Mouse (Mus musculus): ENCODE measurements around the gene 4930505A04Rik. TPM values are rescaled to one million over a fixed set of nuclear protein-coding genes. Genes with fewer than 3 reads are reported as not detected.
A peak's percentile ranks its signal among the peaks of the same experiment; 100 is the strongest.

4930505A04Rik gene
- polyA plus RNA-seq (2015; fragmentation: Nextera tagmentation; extraction: Ambion mirVana), result 0.25 TPM in 1 of 2 replicates, not detected in the other

DNA sequence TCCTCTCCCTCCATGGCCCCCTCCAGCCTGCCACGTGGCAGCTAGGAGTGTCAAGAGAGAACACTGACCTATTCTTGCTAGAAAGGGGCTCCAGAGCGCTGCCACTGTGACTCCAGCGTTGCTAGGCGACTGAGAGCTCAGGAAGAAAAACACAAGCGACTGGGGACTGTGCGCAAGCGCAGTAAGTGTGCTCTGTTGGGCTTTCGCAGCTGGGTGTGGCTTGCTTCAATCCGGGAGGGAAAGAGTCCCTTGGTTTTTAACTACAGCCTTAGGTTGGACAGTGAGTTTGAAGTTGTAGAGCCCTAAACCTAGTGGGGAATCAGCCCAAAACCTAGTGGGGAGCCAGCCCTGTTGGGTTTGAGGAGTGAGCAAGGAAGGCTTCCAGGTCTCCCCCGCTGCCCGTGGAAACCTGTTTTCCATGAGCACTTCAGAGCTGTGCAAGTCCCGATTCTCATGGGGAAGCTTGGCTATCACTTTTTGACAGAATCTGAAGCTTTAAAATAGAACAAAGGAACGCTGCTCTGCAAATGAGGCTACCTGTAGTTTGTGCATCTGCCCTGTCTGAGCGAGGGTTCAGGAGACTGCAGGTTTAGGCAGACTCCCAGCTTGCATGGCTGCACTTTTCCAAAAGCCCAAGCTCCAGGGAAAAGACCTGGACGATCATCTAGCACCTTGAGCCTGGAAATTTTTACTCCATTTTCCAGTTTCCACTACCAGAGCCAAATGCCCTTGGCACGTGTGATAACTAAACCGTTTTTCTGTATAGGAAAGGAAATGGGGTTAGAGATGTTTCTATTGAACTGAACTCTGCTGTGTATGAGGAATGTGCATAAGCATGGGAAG lies at the start of gene 4930505A04Rik:
TSS of gene 4930505A04Rik (minus strand) at position 77 of the 843 bp plus-strand sequence.
- Histone ChIP-seq H3K4me2 (ENCODE audit: low read depth, low read length) (peak within 1 kb of the TSS; percentile 77), H3K27ac (ENCODE audit: low read length) (peak within 1 kb of the TSS; percentile 79), H3K9me3 (replicated peaks; ENCODE audit: control insufficient read depth, low read length) (no peaks in the 10 kb centered on the region), H3K4me1 (ENCODE audit: control insufficient read depth, insufficient read depth, low read length) (peaks cover 4% of the 10 kb centered on the region; the same call in 1 of the 2 replicates), H3K27me3 (ENCODE audit: control insufficient read depth, insufficient read depth, low read length) (no peaks in the 10 kb centered on the region), H3K36me3 (ENCODE audit: control insufficient read depth, insufficient read depth, low read length) (no peaks in the 10 kb centered on the region), H3K9ac (ENCODE audit: low read length) (peak within 1 kb of the TSS; percentile 70), H3K4me3 (replicated peaks; ENCODE audit: low read length) (peak within 1 kb of the TSS; percentile 51)
- ATAC-seq (ENCODE audit: insufficient read depth, low FRiP score), result peak; percentile 98
- 4% methylated on average over 17 of the region's 17 CpGs for WGBS

DNA sequence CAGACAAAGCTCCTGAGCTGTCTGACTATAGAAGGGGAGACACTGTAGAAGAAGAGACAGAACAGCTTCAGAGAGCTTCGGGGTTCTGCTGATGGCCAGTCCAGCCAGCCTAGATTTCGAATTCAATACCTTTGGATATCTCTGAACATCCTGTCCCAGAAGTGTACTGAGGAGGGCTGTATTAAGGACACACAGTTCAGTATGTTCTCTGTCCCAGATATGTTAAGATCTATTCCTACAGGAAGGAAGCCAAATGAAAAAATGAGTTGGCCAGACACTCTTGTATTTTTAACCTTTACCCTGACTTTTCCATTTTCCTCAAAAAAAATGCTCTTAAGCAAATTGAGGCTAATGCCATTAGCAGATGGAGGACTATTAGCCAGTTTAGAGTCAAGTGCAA lies 45.5 kb upstream of the 4930505A04Rik start:
- Histone ChIP-seq H3K4me3 (replicated peaks; ENCODE audit: low read length) (no peak overlapping the region), H3K27ac (ENCODE audit: low read length) (no peak overlapping the region), H3K9ac (ENCODE audit: low read length) (no peak overlapping the region), H3K9me3 (replicated peaks; ENCODE audit: control insufficient read depth, low read length) (no peaks in the 10 kb centered on the region), H3K4me2 (ENCODE audit: low read depth, low read length) (no peak overlapping the region), H3K36me3 (ENCODE audit: control insufficient read depth, insufficient read depth, low read length) (no peaks in the 10 kb centered on the region), H3K4me1 (ENCODE audit: control insufficient read depth, insufficient read depth, low read length) (no peaks in the 10 kb centered on the region), H3K27me3 (ENCODE audit: control insufficient read depth, insufficient read depth, low read length) (no peaks in the 10 kb centered on the region)
- WGBS, result 85% methylated on average over 2 of the region's 2 CpGs
- no peak for ATAC-seq (ENCODE audit: insufficient read depth, low FRiP score)

DNA sequence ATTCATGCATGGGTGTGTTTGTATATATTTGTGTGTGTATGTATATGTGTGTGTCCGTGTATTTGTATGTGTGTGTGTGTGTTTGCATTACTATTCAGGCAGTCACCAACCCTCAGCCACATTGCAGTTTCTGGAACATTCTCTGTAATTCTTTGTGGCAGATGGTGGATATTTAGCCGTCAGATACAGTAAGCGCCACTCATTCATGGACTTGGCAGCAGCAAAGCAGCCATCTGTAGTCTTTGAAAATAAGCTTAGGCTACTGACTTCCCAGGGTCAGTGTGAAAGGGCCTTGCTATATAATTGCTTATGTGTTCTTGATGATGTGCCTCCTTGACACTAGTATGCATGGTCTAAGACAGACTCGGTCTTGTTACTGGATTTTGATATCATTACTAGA lies 36.6 kb upstream of the 4930505A04Rik start:
- H3K4me1 ChIP-seq (ENCODE audit: control insufficient read depth, insufficient read depth, low read length), result no peaks in the 10 kb centered on the region
- WGBS, result 79% methylated on average over 4 of the region's 4 CpGs
- H3K27ac ChIP-seq (ENCODE audit: low read length), result no peak overlapping the region
- H3K9me3 ChIP-seq (replicated peaks; ENCODE audit: control insufficient read depth, low read length), result no peaks in the 10 kb centered on the region
- no peak overlapping the region for H3K4me3 ChIP-seq (replicated peaks; ENCODE audit: low read length)
- no peaks in the 10 kb centered on the region for H3K36me3 ChIP-seq (ENCODE audit: control insufficient read depth, insufficient read depth, low read length)
- ATAC-seq (ENCODE audit: insufficient read depth, low FRiP score), result no peak
- H3K4me2 ChIP-seq (ENCODE audit: low read depth, low read length), result no peak overlapping the region
- no peak overlapping the region for H3K9ac ChIP-seq (ENCODE audit: low read length)
- no peaks in the 10 kb centered on the region for H3K27me3 ChIP-seq (ENCODE audit: control insufficient read depth, insufficient read depth, low read length)

DNA sequence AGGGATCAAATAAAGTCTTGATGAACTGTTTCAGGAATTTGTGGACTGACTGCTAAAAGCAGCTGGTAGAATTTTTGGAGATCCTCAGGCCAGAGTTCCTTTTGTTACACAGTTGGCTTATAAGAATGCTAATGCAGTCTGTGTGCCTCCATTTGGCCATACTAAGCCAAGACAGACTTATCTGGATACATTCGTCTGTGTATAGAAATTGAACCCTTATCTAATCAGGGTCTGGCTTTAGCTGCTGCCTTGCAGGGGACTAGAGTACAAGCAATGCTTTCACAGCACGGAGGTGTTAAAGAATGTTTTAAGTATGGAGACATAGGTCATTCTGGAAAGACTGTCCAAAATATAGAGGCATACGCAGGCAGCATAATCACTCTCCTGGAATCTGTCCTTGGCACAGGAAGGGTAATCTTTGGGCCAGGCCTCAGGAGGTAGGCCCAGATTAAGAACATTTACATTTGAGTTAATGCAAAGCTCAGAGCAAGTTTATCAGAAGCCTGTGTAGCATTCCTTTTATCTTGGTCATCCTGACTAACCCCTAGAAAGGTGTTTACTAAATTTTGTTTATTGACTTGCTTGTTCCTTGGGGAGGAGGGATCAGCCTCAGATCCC lies 27.2 kb upstream of the 4930505A04Rik start:
- Histone ChIP-seq H3K4me2 (ENCODE audit: low read depth, low read length) (no peak overlapping the region), H3K4me1 (ENCODE audit: control insufficient read depth, insufficient read depth, low read length) (no peaks in the 10 kb centered on the region), H3K27ac (ENCODE audit: low read length) (no peak overlapping the region), H3K27me3 (ENCODE audit: control insufficient read depth, insufficient read depth, low read length) (no peaks in the 10 kb centered on the region), H3K9ac (ENCODE audit: low read length) (no peak overlapping the region), H3K4me3 (replicated peaks; ENCODE audit: low read length) (no peak overlapping the region), H3K36me3 (ENCODE audit: control insufficient read depth, insufficient read depth, low read length) (no peaks in the 10 kb centered on the region), H3K9me3 (replicated peaks; ENCODE audit: control insufficient read depth, low read length) (no peaks in the 10 kb centered on the region)
- 45% methylated on average over 3 of the region's 3 CpGs for WGBS
- no peak for ATAC-seq (ENCODE audit: insufficient read depth, low FRiP score)

DNA sequence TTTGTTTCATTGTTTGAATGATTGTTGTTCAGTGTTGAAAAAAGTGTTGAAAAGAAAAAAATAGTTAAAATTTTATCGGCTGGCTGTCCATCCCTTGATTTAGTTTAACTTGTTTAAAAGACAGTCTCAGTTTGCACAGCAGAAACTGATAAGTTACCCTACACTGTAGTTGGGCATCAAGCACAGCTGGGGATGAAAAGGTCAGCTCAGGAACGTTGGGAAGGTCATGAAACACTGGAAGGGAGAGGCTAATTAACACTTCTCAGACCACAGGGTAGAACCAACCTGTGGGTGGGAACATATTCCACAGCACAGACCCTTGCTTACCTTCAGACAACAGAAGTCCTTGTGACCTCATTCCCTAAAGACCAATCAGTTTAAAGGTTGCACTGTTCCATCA lies 25.5 kb upstream of the 4930505A04Rik start:
- 54% methylated on average over 2 of the region's 2 CpGs for WGBS
- no peak for ATAC-seq (ENCODE audit: insufficient read depth, low FRiP score)

DNA sequence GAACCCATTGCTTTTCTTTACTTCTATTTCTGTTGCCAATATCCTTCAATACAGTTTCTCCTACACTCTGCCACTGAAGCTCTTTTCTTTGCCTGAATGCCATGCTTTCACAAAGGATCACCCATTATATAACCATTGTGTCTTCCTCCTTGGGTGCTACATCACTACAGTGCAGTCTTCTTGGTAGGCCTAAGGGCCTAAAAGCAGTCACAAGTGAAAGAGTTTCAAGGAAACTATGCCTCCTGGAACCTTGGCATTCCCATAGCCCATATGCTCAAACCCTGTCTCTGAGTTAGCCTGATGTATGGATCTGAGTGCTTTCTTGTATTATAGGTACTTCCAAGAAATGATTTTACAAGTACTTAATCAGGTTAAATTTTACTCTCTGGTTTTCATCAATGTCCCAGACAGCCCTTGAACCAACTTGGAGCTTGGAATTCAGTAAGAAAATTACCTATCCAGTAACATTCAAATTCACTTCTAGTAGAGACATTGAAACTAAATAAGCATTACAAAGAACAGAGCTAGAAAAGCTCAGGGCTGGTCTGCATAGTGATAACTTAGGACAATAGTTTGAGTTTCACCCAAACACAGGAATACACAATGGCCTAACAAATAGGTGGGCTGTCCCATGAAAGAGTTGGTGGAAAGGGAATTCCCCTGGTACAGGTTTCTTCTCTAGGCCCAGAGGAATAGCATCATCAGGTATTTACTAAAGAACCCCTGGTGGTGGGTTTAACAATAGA lies 20.1 kb upstream of the 4930505A04Rik start:
- H3K27me3 ChIP-seq (ENCODE audit: control insufficient read depth, insufficient read depth, low read length), result no peaks in the 10 kb centered on the region
- H3K36me3 ChIP-seq (ENCODE audit: control insufficient read depth, insufficient read depth, low read length), result no peaks in the 10 kb centered on the region
- no peaks in the 10 kb centered on the region for H3K9me3 ChIP-seq (replicated peaks; ENCODE audit: control insufficient read depth, low read length)
- no peak for ATAC-seq (ENCODE audit: insufficient read depth, low FRiP score)
- H3K4me3 ChIP-seq (replicated peaks; ENCODE audit: low read length), result no peak overlapping the region
- no peak overlapping the region for H3K4me2 ChIP-seq (ENCODE audit: low read depth, low read length)
- H3K4me1 ChIP-seq (ENCODE audit: control insufficient read depth, insufficient read depth, low read length), result no peaks in the 10 kb centered on the region
- H3K9ac ChIP-seq (ENCODE audit: low read length), result no peak overlapping the region
- no peak overlapping the region for H3K27ac ChIP-seq (ENCODE audit: low read length)

More for the DNA sequence above, 25.5 kb upstream of the 4930505A04Rik start:
- no peaks in the 10 kb centered on the region for H3K36me3 ChIP-seq (ENCODE audit: control insufficient read depth, insufficient read depth, low read length)
- H3K27ac ChIP-seq (ENCODE audit: low read length), result no peak overlapping the region
- no peaks in the 10 kb centered on the region for H3K27me3 ChIP-seq (ENCODE audit: control insufficient read depth, insufficient read depth, low read length)
- no peak overlapping the region for H3K4me2 ChIP-seq (ENCODE audit: low read depth, low read length)
- H3K9me3 ChIP-seq (replicated peaks; ENCODE audit: control insufficient read depth, low read length), result no peaks in the 10 kb centered on the region
- H3K9ac ChIP-seq (ENCODE audit: low read length), result no peak overlapping the region
- H3K4me3 ChIP-seq (replicated peaks; ENCODE audit: low read length), result no peak overlapping the region
- H3K4me1 ChIP-seq (ENCODE audit: control insufficient read depth, insufficient read depth, low read length), result no peaks in the 10 kb centered on the region

DNA sequence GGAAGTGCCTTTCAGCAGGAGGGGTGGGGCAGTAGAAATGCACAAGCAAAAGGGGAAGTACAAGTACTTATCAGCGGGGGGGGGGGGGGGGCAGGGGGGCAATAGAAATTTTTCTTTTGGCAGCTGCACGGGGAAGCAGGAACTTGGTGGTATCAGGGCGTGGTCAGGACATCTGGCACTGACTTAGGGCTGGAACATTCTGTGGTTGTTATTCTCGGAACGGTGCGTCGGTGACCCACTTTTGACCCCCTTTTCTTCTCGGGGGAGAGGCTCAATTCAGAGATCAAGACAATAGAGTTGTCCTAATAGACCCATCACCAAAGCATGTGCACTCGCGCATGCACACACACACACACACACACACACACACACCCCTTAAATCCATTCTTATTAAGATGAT lies 16.6 kb upstream of the 4930505A04Rik start:
- WGBS, result 80% methylated on average over 9 of the region's 10 CpGs
- Histone ChIP-seq H3K4me1 (ENCODE audit: control insufficient read depth, insufficient read depth, low read length) (no peaks in the 10 kb centered on the region), H3K9ac (ENCODE audit: low read length) (no peak overlapping the region), H3K27me3 (ENCODE audit: control insufficient read depth, insufficient read depth, low read length) (no peaks in the 10 kb centered on the region), H3K9me3 (replicated peaks; ENCODE audit: control insufficient read depth, low read length) (no peaks in the 10 kb centered on the region), H3K4me3 (replicated peaks; ENCODE audit: low read length) (no peak overlapping the region), H3K27ac (ENCODE audit: low read length) (no peak overlapping the region), H3K36me3 (ENCODE audit: control insufficient read depth, insufficient read depth, low read length) (no peaks in the 10 kb centered on the region), H3K4me2 (ENCODE audit: low read depth, low read length) (no peak overlapping the region)
- no peak for ATAC-seq (ENCODE audit: insufficient read depth, low FRiP score)

DNA sequence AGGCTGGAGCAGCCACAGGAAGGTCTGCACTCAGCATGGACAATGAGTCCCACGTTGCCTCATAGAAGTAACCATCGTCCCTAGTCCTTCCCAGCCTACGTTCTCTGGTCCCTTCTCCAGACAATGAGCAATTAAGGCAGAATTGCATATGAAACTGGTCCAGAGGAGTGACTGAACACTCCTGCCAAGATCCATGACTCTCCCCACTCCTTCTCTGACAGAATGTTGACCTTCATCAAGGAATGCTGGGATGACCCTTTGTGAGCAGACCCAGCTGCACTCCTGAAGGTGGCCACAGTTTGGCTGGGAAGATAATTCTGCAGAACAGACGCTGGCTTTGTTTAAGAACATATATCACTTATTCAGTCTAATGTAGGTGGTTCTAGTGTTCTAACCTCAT lies 11.7 kb upstream of the 4930505A04Rik start:
- Histone ChIP-seq H3K27me3 (ENCODE audit: control insufficient read depth, insufficient read depth, low read length) (no peaks in the 10 kb centered on the region), H3K27ac (ENCODE audit: low read length) (no peak overlapping the region), H3K36me3 (ENCODE audit: control insufficient read depth, insufficient read depth, low read length) (no peaks in the 10 kb centered on the region), H3K9me3 (replicated peaks; ENCODE audit: control insufficient read depth, low read length) (no peaks in the 10 kb centered on the region), H3K4me3 (replicated peaks; ENCODE audit: low read length) (no peak overlapping the region), H3K9ac (ENCODE audit: low read length) (no peak overlapping the region), H3K4me1 (ENCODE audit: control insufficient read depth, insufficient read depth, low read length) (no peaks in the 10 kb centered on the region), H3K4me2 (ENCODE audit: low read depth, low read length) (no peak overlapping the region)
- no peak for ATAC-seq (ENCODE audit: insufficient read depth, low FRiP score)
- WGBS, result 69% methylated on average over 4 of the region's 4 CpGs

DNA sequence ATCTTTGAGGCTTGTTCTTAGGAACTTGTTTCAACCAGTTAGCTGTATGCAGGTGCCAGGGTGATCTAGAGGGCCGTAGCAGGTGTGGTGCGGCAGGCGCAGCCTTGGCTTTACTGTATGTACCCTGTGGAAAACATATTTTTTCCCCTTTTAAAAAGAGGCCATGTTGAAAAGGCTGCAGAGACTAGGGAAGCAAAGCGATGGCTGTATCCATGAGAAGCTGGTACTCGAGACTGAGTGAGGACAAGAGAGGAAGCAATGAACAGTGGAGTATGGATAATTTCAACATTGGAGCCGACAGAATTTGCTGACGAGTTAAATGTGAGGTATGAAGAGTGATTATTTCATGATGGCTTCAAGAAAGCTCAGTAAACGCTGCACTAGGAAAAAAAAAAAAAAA lies 440 bp downstream of the 4930505A04Rik start:
- H3K9me3 ChIP-seq (replicated peaks; ENCODE audit: control insufficient read depth, low read length), result no peaks in the 10 kb centered on the region
- H3K4me2 ChIP-seq (ENCODE audit: low read depth, low read length), result peak overlapping the region; percentile 77
- H3K4me1 ChIP-seq (ENCODE audit: control insufficient read depth, insufficient read depth, low read length), result peaks cover 4% of the 10 kb centered on the region; the same call in 1 of the 2 replicates
- no peak for ATAC-seq (ENCODE audit: insufficient read depth, low FRiP score)
- H3K27ac ChIP-seq (ENCODE audit: low read length), result peak overlapping the region; percentile 47; the same call in 1 of the 2 replicates
- no peaks in the 10 kb centered on the region for H3K27me3 ChIP-seq (ENCODE audit: control insufficient read depth, insufficient read depth, low read length)
- no peak overlapping the region for H3K9ac ChIP-seq (ENCODE audit: low read length)
- WGBS, result 52% methylated on average over 8 of the region's 8 CpGs
- H3K4me3 ChIP-seq (replicated peaks; ENCODE audit: low read length), result no peak overlapping the region; the same call in 1 of the 2 replicates
- H3K36me3 ChIP-seq (ENCODE audit: control insufficient read depth, insufficient read depth, low read length), result no peaks in the 10 kb centered on the region

Measured in stomach, embryonic 16.5 days (tissue).